Mouse (Mus musculus) hindbrain, embryonic 13.5 days (tissue): ENCODE data around the gene Zfp986. TPM values are rescaled to one million over a fixed set of nuclear protein-coding genes. Genes with fewer than 3 reads are reported as not detected.

Experiments used
- polyA plus RNA-seq: library from polyadenylated mRNA; unstranded; fragments of >200 nt; fragmentation: Nextera tagmentation; extraction: Ambion mirVana; gene quantifications from 2 replicates; pipeline ENCODE4 v1.2.1, GENCODE M21; 2015

Gene Zfp986
- polyA plus RNA-seq, 1 experiment from 2014 or later: not detected

Other genes starting within 250 kb of the Zfp986 start
- gene Zfp980, start 198.1 kb upstream of the Zfp986 start, polyA plus RNA-seq: not detected in 2 replicates
- gene Zfp987, start 228.5 kb downstream of the Zfp986 start, polyA plus RNA-seq: 0.06 and 0.08 TPM in 2 replicates